Mouse (Mus musculus) lung, postnatal 0 days (tissue): ENCODE data around the gene Tspan32. TPM values are rescaled to one million over a fixed set of nuclear protein-coding genes. Genes with fewer than 3 reads are reported as not detected.

Experiments used
- ATAC-seq: fragments of 200-750 bp; cut with Nextera tagmentation; 2 replicates; pipeline ENCODE4 v1.8.0; 2017; ENCODE audit warnings: moderate library complexity
- DNase-seq: peaks from one replicate; pipeline ENCODE4 v3.0.0-alpha.2; 2016; ENCODE audit warnings: low spot score
- H3K27ac ChIP-seq: fragments of 300-500 bp; sonication (generic); 2 replicates; pipeline ENCODE4 v1.5.1; 2014; ENCODE audit warnings: antibody characterized with exemption, mild to moderate bottlenecking, low read length, mixed read lengths
- H3K27me3 ChIP-seq: fragments of 300-500 bp; sonication (generic); replicated peaks from 2 replicates; pipeline ENCODE4 v1.6.1; 2014; ENCODE audit warnings: low read length, mixed read lengths; ENCODE audit not compliant: insufficient read depth
- H3K36me3 ChIP-seq: fragments of 300-500 bp; sonication (generic); 2 replicates; pipeline ENCODE4 v1.6.1; 2014; ENCODE audit warnings: low read length, mixed read lengths; ENCODE audit not compliant: insufficient read depth
- H3K4me1 ChIP-seq: fragments of 300-500 bp; sonication (generic); 2 replicates; pipeline ENCODE4 v1.6.1; 2014; ENCODE audit warnings: antibody characterized with exemption, low read depth, low read length, mixed read lengths; ENCODE audit not compliant: insufficient read depth
- H3K4me2 ChIP-seq: fragments of 300-500 bp; sonication (generic); replicated peaks from 2 replicates; pipeline ENCODE4 v1.6.1; 2014; ENCODE audit warnings: low read depth, mild to moderate bottlenecking, low read length, moderate library complexity, mixed read lengths
- H3K4me3 ChIP-seq: fragments of 300-500 bp; sonication (generic); 2 replicates; pipeline ENCODE4 v1.5.1; 2014; ENCODE audit warnings: low read depth, low read length
- H3K9ac ChIP-seq: fragments of 300-500 bp; sonication (generic); replicated peaks from 2 replicates; pipeline ENCODE4 v1.6.1; 2014; ENCODE audit warnings: low read depth, mild to moderate bottlenecking
- H3K9me3 ChIP-seq: fragments of 300-500 bp; sonication (generic); 2 replicates; pipeline ENCODE4 v1.6.1; 2016; ENCODE audit warnings: low read length, mixed read lengths
- CTCF ChIP-seq: IDR thresholded peaks from 2 replicates; pipeline ENCODE4 v1.5.1; 2016; ENCODE audit warnings: antibody characterized with exemption, mild to moderate bottlenecking
- EP300 ChIP-seq: IDR thresholded peaks from 2 replicates; pipeline ENCODE4 v1.6.1; 2016; ENCODE audit warnings: antibody characterized with exemption, mild to moderate bottlenecking, control low read depth
- WGBS: fragments of 180-500 bp; shearing (Covaris S2); extraction: QIAGEN DNeasy Blood & Tissue Kit; methylation state at CpG from one replicate; pipeline ENCODE4 v1.1.7; 2014; 5-methylcytosine and 5-hydroxymethylcytosine counted together
- polyA plus RNA-seq: library from polyadenylated mRNA; unstranded; fragments of >200 nt; fragmentation: Nextera tagmentation; extraction: Ambion mirVana; gene quantifications from 2 replicates; pipeline ENCODE4 v1.2.1, GENCODE M21; 2015

Gene Tspan32
- polyA plus RNA-seq, 1 experiment from 2014 or later: 6.1 TPM

DNA sequence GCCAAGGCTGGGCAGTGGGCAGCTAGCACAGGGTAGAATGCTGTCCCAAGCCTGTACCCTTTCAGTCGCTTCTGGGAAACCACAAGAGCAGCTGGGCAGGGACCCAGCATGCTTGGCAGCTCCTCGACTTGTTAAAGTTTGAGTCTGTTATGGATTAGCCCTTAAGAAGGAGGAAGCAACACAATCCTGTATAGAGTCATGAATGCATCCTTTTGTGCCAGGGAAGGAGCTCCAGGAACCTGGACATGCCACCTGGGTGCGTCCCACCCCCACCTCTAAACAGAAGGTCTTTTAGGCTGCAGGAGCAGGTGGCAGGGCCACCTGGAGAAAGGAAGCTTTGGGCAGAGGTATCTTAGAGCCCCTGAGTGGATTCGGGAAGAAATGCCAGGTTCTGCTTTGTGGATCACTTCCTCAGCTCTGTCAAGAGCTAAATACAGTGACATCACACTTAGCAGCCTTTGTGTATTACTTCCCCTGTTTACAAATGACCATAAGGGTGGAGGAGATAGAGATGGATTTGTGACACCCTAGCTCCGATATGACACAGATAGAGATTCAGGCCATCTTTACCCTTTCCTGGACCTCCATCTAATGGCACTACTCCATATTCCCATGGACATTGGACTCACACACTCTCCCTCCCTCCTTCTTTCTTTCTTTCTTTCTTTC, 54.5 kb downstream of the Tspan32 start:
- H3K9ac ChIP-seq: no peak overlapping the region
- peak; percentile 61 for ATAC-seq
- peak; percentile 78 for DNase-seq
- peaks cover 48% of the 10 kb centered on the region for H3K4me1 ChIP-seq
- H3K4me3 ChIP-seq: no peak overlapping the region
- H3K27me3 ChIP-seq: no peaks in the 10 kb centered on the region
- TF ChIP-seq CTCF (no peak; the same call in 1 of the 2 replicates), EP300 (peak; percentile 94)
- H3K36me3 ChIP-seq: peaks cover 23% of the 10 kb centered on the region
- H3K27ac ChIP-seq: peak overlapping the region; percentile 71
- 26% methylated on average over 5 of the region's 5 CpGs for WGBS
- H3K9me3 ChIP-seq: no peaks in the 10 kb centered on the region
- H3K4me2 ChIP-seq: peak overlapping the region; percentile 32

GRCm38 (mm10) chr7:143062704-143063103, 57.9 kb downstream of the Tspan32 start:
- Histone ChIP-seq H3K9me3 (no peaks in the 10 kb centered on the region), H3K27me3 (no peaks in the 10 kb centered on the region), H3K4me3 (no peak overlapping the region), H3K27ac (no peak overlapping the region), H3K4me1 (peaks cover 16% of the 10 kb centered on the region), H3K4me2 (no peak overlapping the region), H3K9ac (no peak overlapping the region), H3K36me3 (peaks cover 50% of the 10 kb centered on the region)
- DNase-seq (peak; percentile 53), ATAC-seq (peak; percentile 56)
- 59% methylated on average over 2 of the region's 2 CpGs for WGBS
- TF ChIP-seq EP300: no peak
- no peak for TF ChIP-seq CTCF

DNA sequence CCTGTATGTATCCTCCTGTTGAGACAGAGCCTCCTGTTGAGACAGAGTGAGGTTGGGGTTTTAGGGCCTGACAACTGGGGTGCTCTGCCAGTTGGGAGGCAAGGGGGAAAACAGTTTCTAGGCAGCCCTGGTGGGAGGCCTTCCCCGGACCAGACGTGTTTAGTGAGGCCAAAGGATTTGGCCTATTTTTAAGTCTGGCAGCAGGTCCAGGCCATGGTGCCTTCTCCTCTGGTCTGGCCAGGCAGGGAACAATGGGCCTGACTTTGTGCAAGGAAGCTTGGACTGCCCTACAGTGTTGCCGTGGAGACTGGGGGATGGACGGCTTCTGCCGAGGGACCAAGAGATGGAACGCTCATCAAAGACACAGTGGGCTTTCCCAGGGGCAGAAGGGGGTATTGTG, 59.4 kb downstream of the Tspan32 start:
- TF ChIP-seq CTCF: no peak
- no peak for TF ChIP-seq EP300
- no peak overlapping the region for H3K4me2 ChIP-seq
- no peak overlapping the region for H3K27ac ChIP-seq
- no peaks in the 10 kb centered on the region for H3K9me3 ChIP-seq
- peaks cover 54% of the 10 kb centered on the region for H3K36me3 ChIP-seq
- H3K9ac ChIP-seq: no peak overlapping the region
- H3K27me3 ChIP-seq: no peaks in the 10 kb centered on the region
- peaks cover 7% of the 10 kb centered on the region; the same call in 1 of the 2 replicates for H3K4me1 ChIP-seq
- ATAC-seq: no peak
- H3K4me3 ChIP-seq: no peak overlapping the region
- 76% methylated on average over 6 of the region's 6 CpGs for WGBS
- DNase-seq: no peak

DNA sequence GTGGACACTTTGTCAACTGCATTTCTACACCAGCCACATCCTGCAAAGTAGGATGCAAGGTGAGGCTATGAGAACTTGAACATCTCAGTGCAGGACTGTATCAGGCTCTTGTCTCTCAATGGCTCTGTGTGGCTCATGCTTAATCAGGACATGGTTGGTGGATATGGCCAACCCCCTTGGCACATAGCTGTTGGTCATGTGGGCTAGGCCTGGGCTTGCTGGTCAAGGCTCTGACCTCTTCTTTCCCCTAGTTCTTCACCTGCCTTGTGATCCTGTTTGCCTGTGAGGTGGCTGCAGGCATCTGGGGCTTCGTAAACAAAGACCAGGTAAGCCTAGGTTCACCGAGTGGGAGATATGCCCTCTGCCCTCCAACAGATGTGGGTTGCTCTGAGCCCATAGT, 60.8 kb downstream of the Tspan32 start:
- Histone ChIP-seq H3K9ac (no peak overlapping the region), H3K36me3 (peaks cover 54% of the 10 kb centered on the region), H3K9me3 (no peaks in the 10 kb centered on the region), H3K27ac (no peak overlapping the region), H3K4me2 (no peak overlapping the region), H3K4me3 (no peak overlapping the region), H3K27me3 (no peaks in the 10 kb centered on the region), H3K4me1 (peaks cover 16% of the 10 kb centered on the region; the same call in 1 of the 2 replicates)
- DNase-seq (no peak), ATAC-seq (no peak)
- WGBS: 92% methylated on average over 2 of the region's 2 CpGs
- TF ChIP-seq EP300: no peak
- TF ChIP-seq CTCF: no peak

- no peaks in the 10 kb centered on the region for H3K27me3 ChIP-seq
- no peak overlapping the region for H3K27ac ChIP-seq
- H3K4me2 ChIP-seq: no peak overlapping the region
- peaks cover 48% of the 10 kb centered on the region for H3K36me3 ChIP-seq
- no peak overlapping the region for H3K4me3 ChIP-seq
- TF ChIP-seq EP300 (no peak), CTCF (no peak)
- H3K9ac ChIP-seq: no peak overlapping the region
- DNase-seq (no peak), ATAC-seq (no peak)
- 72% methylated on average over 2 of the region's 2 CpGs for WGBS
- peaks cover 16% of the 10 kb centered on the region; the same call in 1 of the 2 replicates for H3K4me1 ChIP-seq
- H3K9me3 ChIP-seq: no peaks in the 10 kb centered on the region
Observed at GRCm38 (mm10) chr7:143067469-143067868, 62.6 kb downstream of the Tspan32 start.

DNA sequence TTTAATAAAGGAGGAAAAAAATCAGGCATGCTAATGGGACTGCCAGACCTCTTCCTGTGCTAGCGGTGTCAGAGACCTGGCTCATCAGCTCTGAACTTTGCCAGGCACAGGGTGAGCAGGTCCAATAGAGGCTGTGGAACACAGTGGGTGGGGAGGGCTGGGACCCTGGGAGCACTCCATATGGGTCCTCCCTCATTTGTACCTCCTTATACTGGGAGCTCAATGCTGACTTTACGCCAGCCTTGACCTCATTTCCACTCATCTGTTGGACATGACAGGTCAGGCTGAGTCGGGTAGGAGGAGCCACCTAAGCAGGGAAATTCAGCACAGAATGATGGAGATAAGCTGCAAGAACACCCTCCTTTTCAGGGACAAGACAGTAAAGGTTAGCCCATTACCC, 63.1 kb downstream of the Tspan32 start:
- H3K4me3 ChIP-seq: no peak overlapping the region
- ATAC-seq (no peak), DNase-seq (no peak)
- H3K4me1 ChIP-seq: peaks cover 16% of the 10 kb centered on the region; the same call in 1 of the 2 replicates
- whole genome bisulfite sequencing: 75% methylated on average over 3 of the region's 3 CpGs
- H3K36me3 ChIP-seq: peaks cover 44% of the 10 kb centered on the region
- H3K27ac ChIP-seq: peak overlapping the region; percentile 90; the same call in 1 of the 2 replicates
- no peak for TF ChIP-seq EP300
- TF ChIP-seq CTCF: no peak
- no peak overlapping the region for H3K4me2 ChIP-seq
- H3K9me3 ChIP-seq: no peaks in the 10 kb centered on the region
- H3K27me3 ChIP-seq: no peaks in the 10 kb centered on the region
- H3K9ac ChIP-seq: no peak overlapping the region
